Mouse (Mus musculus) fibroblast of lung, adult 2 months (primary cell): ENCODE results near the gene Actb.
A peak's percentile ranks its signal among the peaks of the same experiment; 100 is the strongest.
"Not testable (repeated sequence)": the region's sequence is repeated elsewhere in the genome, so short reads cannot be mapped to it uniquely, and the experiment has no call there.

Experiments
- DNase-seq: peaks from one replicate; pipeline ENCODE4 v3.0.0-alpha.2; 2011; ENCODE audit warnings: low read depth

Actb gene

GRCm38 (mm10) chr5:142901846-142902505, 4.6 kb downstream of the Actb start:
- DNase-seq, result no peak

- DNase-seq, result no peak
Measured at GRCm38 (mm10) chr5:142901355-142901802, 5.2 kb downstream of the Actb start.

DNA sequence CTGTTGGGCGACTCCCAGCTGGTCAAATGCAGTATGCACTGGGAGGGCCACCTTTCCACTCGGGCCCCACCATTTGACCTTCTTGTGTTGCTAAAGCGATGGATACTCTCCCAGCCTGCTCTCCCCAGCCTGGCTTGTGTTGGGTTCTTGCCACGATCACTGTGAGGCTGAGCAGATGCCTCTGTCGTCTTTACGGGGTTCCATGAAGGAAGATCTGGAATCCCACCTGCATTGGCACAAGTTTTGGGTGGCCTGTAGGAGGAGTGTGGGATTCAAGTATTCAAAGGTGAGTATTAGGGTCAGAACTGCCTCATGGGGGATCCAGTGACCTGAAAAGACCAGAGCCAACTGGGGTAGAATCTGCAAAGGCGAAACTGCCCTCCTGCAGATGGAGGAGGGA, 5.9 kb downstream of the Actb start:
- no peak for DNase-seq

- no peak for DNase-seq
Measured at GRCm38 (mm10) chr5:142899932-142900533, 6.5 kb downstream of the Actb start.

DNA sequence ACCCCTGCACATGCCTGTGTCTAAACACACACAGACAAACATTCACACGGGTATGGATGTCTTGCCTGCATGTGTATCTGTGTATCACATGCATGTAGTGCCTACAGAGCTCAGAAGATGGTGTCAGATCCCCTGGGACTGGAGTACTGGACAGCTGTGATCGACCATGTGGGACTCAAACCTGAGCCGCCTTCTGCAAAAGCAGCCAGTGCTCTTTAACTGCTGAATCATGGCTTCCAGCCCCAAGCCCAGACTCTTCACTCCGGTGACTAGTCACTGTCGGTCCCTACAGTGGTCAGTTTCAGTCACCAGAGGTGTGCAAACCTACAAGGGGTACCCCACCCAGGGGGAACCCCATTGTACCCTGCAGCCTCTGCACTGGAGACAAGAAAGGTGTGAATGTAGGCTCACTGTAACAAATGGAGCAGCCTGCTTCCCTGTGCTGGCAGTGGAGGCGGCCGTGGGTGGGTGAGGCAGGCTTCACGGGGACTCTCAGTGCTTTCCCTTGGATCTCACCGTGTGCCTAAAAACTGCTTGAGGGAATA, 7.4 kb downstream of the Actb start:
- no peak for DNase-seq

GRCm38 (mm10) chr5:142898316-142898715, 8.2 kb downstream of the Actb start:
- no peak for DNase-seq

DNA sequence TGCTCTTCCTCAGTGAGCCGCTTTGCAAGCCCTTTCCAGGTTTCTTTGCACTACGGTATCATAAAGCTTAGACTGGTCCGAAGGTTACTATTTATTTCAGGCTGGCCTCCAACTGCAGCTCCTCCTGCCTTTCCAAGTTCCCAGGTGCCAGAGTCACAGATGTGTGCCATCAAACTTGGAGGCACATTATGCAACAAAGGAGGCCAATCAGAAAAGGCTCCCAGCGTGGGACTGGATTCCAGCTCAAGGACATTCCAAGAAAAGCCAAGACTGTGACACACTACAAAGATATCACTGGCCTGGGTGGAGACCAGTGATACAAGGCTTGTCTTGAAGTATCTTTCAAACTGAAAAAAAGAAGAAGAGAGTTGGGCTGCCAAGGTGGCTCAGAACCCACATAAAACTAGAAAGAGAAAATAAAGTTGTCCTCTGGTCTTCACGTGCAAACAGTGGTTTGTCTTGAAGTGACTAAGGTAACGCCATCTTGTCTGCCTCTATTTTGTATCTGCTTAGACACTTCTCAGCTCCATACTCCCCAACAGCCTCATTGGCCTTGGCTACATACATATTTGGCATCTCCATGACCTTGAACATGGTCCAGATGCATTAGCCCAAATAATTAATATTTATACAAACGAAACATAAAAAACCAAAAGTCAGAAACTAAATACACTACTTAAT, 8.8 kb downstream of the Actb start:
- no peak for DNase-seq

- DNase-seq, result no peak
Measured at GRCm38 (mm10) chr5:142896713-142897112, 9.8 kb downstream of the Actb start.

DNA sequence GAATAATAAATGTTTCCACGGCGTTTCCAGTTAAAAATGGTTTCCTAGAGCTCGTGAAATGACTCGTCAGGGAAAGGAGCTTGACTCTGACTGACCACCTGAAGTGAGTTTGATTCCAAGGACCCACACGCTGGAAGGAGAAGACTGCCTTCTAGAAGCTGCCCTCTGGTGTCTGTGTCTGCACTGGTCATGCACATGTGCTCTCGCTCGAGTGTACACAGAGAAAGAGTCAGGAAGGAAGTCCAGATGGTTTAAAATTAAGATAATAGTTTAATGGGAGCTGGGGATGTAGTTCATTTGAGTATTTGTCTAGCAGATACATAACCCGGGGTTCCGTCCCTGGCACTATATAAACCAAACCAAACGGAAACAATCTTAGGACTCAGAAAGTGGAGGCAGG, 10.4 kb downstream of the Actb start:
- DNase-seq, result no peak

GRCm38 (mm10) chr5:142894918-142895613, 11.5 kb downstream of the Actb start, which contains the start of gene Fbxl18:
Fbxl18 (minus strand) TSS chr5:142895421.
- peak; percentile 74 for DNase-seq

DNA sequence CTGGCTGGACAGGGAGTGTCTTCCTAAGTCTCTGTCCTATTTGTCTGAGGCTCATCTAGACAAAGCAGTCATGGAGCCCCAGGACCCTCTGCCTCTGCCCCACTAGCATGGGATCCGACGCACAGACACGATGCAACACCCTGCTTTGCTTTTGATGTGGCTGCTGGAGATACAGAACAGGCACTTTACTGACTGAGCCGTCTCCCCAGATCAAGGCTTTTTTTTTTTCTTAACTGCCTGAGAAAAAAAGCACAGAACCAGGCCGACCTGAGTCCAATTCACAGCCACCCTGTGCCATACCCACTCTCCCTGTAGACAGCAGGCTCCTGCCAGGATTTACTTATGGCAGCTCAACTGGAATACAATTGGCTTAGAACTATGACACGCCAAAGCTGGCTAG, 15.2 kb downstream of the Actb start:
- DNase-seq, result no peak

GRCm38 (mm10) chr5:142887533-142887932, 19.0 kb downstream of the Actb start:
- not testable (repeated sequence) for DNase-seq

- no peak for DNase-seq
Measured at GRCm38 (mm10) chr5:142886761-142887160, 19.8 kb downstream of the Actb start.

- no peak for DNase-seq
Measured at GRCm38 (mm10) chr5:142886181-142886580, 20.4 kb downstream of the Actb start.

- DNase-seq, result no peak
Measured at GRCm38 (mm10) chr5:142882471-142882870, 24.1 kb downstream of the Actb start.

- DNase-seq, result no peak
Measured at GRCm38 (mm10) chr5:142881936-142882335, 24.6 kb downstream of the Actb start.

GRCm38 (mm10) chr5:142880806-142881516, 25.6 kb downstream of the Actb start:
- DNase-seq, result no peak

DNA sequence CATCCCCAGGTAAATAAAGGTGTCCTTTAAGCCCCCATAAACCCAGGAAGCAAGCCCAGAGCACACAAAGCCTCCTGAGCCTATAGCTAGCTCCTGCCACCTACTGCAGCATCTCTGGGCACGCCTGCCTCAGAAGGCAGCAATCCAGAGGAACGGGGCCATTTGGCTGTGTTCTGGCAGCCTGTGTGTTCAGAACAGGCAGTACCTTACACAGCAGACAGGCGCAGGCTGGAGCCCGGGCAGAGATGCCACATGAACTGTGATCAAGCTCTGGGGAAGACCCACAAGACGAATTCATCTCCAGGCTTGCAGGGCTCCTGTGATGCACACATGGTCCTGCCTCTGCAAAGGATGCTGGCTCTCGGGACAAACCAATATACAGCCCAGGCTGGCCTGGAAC, 26.3 kb downstream of the Actb start:
- no peak for DNase-seq

DNA sequence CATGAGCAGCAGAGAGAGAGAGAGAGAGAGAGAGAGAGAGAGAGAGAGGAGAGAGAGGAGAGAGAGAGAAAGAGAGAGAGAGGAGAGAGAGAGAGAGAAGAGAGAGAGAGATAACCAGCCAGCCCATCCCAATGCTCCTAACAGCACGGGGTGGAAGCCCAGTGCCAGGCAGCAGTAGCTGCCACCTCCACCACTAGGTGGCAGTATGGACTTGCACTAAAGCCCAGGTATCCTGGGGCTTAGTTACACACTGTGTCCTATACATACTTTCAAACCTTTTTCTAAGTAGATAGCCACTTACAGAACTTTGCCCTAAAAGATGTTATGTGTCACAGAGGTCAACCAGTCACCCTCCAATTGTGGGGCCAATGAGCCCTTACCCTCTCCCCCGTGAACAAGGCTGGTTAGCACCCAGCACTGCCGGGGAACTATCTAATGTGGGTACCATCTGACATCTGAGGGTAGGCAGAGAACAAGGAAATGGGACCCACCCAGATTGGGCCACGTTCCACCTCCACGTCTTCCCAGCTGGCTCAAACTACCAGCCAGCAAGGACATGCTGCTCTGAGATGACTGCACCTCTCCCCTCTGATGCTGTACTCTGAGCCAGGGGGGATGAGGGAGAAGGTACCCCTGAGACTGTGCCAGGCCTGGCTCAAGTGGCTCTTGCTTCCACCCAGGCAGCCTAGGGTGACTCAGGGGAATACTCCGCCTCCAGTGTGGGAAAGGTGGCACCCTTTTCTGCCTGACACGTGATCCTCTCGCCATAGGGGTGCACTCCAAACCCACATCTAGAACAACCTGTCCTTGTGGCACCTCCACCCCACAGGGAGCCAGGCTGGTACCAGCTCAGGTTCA, 27.0 kb downstream of the Actb start:
- peak; percentile 49 for DNase-seq

- DNase-seq, result no peak
Measured at GRCm38 (mm10) chr5:142878570-142878969, 28.0 kb downstream of the Actb start.
